Mouse (Mus musculus) natural killer cell, adult 2 months (primary cell): ENCODE results near the gene Foxp1.
A peak's percentile ranks its signal among the peaks of the same experiment; 100 is the strongest.

Source experiments
- DNase-seq, 2 experiments: peaks; one replicate each; pipeline ENCODE4 v3.0.0; 2022; ENCODE audit warnings: low spot score in 2 of 2

Foxp1 gene

DNA sequence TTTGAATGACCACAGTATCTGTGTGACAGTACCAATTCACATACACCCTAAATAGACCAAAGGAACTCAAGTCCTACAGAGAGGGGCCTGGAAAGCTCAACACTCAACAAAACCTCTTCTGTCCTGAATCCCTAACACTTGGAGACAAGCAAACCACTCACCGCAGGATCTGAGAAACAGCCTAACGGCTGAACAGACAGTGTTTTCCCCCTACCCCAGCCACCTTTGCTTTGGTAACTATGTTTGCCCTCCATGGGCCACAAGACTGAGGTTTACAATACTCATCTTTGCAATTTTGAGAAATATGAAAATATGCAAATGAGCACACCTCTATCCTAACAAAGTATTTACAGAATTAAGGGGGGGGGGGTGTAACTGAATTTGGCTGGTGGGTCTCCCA, 525.7 kb downstream of the Foxp1 start:
- no peak for DNase-seq

GRCm38 (mm10) chr6:98996346-98996745, 526.2 kb downstream of the Foxp1 start:
- DNase-seq, result peak in 1 of 2 experiments; percentile 28

DNA sequence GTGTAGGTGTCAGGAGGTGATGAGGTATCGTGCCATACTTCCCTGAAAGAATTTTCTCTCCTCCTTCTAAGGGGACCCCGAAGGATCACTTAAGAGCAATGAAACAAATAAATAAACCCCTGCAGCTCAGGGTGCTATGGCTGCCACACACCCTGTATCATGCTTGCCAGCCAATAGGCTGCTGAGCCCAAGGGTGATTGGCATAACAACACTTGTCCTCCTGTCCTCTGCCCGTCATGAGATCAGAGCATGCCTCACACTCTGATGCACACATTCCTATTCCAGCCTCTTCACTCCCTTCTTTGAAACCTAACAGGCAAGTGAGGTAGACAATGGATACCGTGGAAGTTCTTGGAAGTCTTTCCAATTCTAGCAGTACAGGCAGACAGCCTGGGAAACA, 526.8 kb downstream of the Foxp1 start:
- no peak for DNase-seq

DNA sequence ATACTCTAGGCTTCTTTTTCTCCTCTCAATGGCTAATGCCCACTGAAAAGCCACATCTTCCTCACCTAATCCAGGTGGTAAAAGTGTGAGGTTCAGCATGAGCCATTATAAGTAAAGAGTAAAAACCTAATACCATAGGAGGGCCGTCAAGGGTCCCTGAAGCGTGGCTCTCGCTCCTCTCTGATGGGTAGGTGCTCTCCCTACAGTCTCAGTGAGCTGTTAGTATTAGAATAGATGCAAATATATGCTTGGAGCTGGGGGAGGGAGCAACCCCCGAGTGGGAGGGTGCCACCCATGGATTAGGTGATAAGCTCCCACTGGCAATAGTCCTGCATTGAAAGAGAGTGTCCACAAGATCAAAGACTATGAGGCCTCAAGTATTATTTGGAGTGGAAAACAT, 527.6 kb downstream of the Foxp1 start:
- peak in 1 of 2 experiments; percentile 63 for DNase-seq

DNA sequence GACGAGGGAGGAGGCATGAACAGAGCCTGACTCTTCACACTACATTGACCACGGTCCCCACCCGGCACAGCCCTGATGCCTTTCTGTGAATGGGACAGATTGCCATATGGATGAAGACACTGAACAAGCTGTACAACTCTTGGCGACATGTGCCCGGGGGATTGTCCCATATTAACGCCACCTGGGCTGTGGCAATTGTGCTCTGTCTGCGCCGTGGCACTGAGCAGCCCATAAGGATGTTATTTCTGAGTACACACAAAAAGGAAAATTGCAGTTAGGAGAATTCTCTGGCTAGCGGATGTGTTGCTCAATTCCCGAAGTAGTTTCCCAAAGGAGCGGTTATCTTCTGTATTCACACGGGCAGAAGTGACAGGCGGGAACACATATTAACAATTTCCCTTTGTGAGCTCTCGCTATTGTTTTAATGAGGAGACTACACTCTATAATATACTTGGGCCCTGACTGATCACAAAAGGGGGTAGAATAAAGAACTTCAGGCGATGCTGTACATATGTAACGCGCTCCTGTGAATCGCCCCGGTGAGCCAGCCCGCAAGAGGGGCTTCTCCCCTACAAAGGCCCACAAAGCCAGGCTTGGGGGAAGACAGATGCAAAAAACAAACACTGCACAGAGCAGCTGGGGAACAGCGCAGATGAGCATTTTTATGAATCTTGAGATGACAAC, 528.3 kb downstream of the Foxp1 start:
- DNase-seq, result no peak

GRCm38 (mm10) chr6:98993231-98993630, 529.3 kb downstream of the Foxp1 start:
- peak; percentile 23 to 64 for DNase-seq

DNA sequence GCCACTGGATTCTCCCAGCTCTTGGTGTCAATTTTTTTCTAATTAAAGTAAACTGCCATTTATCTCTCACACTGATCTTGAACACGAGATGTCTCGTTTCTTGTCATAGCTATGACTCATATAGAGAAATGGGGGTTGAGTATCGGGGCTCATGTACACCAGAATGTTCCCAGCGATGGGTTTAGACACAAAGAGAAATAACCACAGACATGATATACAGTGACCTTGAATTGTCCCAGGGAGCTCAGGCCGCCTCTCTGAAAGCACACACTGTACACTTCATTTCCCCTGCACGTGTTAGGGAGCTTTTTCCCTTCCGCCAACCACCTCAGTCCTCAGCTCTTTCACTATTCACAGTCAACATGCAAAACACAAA, 529.8 kb downstream of the Foxp1 start:
- peak; percentile 35 to 53 for DNase-seq

GRCm38 (mm10) chr6:98991900-98992771, 530.4 kb downstream of the Foxp1 start:
- no peak for DNase-seq

- DNase-seq, result no peak
Observed at GRCm38 (mm10) chr6:98987533-98988169, 534.9 kb downstream of the Foxp1 start.

- no peak for DNase-seq
Observed at GRCm38 (mm10) chr6:98985452-98985851, 537.1 kb downstream of the Foxp1 start.

GRCm38 (mm10) chr6:98984626-98985025, 537.9 kb downstream of the Foxp1 start:
- no peak for DNase-seq

- no peak for DNase-seq
Observed at GRCm38 (mm10) chr6:98984026-98984425, 538.5 kb downstream of the Foxp1 start.

DNA sequence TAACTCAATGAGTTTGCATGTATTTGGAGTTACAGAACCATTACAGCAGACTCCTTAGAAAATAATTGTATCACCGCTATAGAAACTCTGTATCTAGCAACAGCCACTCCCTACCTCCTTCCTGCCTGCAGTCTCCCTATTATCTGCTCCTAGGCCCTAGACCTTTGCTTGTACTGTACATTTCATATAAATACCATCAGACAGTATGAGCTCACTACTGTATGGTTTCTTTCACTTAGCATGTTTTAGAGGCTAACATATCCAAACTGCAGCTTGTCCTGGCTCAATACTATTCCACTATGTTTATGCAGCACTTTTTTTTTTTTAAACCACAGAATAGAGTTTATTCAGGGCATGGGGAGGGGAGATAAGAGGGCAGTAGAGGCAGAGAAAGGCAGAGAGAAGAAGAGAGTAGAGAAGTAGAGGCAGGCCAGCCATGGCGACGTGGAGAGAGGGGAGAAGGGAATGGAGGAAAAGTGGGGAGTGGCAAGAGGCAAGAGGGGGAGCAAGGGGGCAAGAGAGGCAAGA, 539.1 kb downstream of the Foxp1 start:
- no peak for DNase-seq

DNA sequence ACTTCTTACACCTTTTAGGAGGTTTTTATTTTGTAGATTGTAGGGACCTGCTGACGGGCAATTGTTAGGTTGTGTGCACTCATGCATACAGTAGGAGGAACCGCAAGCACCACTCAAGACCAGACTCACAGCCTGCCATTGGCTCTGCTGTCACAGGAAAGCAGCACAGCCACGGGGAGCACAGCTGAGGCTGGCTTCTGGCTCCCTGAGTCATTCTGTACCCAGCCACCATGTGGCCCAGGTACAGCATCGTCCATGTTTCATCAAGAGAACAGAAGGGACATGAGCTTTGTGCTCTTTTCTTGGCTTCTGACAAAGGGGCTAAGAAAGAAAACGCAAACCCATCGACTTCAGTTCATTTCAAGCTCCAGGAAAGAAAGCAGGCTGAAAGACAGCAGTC, 541.3 kb downstream of the Foxp1 start:
- DNase-seq, result peak in 1 of 2 experiments; percentile 46

DNA sequence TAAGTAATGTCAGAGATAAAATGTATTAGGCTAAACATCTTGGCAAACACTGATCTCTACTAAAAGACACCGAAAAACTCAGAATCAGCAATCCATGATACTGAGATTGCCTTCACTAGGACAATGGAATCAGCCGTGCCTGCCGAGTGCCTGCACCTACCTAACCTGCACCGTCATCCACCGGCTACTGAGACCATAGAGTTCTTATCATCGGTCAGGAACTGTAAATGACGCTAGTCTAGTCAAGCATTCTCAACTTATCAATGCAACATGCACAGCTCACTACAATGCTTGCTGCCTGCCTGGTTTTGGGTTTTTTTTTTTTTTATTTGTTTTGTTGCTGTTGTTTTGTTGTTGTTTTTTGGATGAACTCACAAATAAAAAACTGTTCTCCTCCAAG, 542.1 kb downstream of the Foxp1 start:
- no peak for DNase-seq

- no peak for DNase-seq
Observed at GRCm38 (mm10) chr6:98980001-98980400, 542.5 kb downstream of the Foxp1 start.

DNA sequence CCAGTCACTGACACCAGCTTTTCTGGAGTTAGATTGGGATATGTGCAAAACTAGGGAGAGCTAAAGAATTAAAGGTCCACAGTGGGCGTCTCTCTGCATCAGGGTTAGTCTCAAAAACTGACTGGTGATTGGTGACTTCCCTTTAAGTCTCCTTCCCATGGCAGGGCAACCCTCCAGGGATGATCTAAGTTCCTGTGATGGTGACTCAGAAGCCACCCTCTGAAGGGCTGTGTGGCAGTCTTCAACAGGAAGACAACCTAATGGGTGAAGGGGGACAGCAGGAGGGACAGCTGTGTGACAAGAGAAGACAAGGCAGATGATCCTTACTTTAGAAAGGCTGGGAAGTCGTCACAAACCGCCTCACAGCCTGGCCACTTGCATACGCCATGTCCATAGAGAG, 544.7 kb downstream of the Foxp1 start:
- no peak for DNase-seq

DNA sequence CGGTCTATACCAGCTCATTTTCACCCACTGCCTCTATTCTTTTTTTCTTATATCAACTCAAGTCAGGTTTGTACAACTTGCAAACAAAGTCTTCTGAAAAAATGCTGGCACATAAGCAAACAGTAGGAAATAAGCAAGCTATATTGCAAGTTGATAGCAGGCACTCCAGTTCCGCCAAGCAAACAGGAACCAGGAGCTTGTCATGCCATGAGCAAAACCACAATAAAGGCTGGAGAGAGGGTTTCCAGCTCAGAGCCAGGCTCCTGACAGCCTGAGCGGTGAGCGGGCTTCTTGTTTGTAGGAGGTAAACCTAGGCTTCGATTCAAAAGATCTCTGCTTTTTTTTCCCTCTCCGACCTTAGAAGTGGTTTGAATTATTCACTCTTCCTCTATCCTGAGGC, 546.6 kb downstream of the Foxp1 start:
- DNase-seq, result no peak

DNA sequence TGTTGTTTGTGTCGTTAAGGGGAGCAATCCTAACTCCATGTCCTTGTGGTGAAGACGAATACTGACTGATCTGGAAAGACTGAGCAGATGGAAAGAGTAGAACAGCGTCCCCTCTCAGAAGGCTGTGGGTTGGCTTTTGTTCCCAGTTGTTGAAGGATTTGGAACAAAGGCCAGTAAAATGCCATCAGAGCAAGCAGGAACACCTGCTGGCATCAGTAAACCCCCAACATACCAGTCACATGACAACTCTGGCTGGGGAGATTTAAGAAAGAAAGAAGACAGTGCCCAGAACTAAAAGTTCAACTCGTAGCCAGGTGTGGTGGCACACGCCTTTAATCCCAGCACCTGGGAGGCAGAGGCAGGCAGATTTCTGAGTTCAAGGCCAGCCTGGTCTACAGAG, 549.1 kb downstream of the Foxp1 start:
- DNase-seq, result no peak

DNA sequence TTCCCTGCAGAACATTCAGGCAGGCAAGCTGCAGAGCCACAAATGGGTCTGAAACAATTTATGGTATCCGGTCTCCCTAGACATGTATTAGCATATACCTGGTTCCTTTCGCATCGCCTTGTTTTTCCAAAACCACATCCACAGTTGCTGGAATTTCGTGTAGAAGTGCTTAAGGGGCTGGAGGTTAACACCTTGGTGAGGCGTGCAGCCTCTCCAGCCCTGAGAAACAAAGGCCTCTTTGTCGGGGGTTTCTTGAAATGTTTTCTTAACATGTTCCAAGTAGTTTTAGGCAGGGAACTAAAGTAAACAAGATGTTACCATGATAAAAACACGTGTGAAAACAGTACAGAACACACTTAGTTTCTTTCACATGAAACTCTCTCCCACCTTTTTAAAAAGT, 550.1 kb downstream of the Foxp1 start:
- DNase-seq, result no peak

DNA sequence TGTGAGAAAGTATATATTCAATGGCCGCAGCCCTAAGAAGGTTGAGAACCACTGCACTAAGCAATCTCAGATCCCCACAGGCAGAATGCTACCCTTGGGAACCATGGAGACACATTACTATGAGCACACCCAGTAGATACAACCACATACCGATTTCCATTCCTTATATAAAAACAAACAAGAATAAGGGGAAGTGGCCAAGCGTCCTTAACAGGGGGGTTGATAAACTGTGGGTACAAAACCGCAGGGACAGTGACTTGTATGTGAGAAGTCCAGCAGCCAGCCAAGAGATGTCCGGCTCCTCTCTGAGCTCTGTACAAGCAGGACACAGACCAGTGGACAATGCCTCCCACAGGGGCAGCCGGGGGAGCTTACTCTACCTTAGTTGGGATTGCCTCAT, 563.2 kb downstream of the Foxp1 start:
- DNase-seq, result peak in 1 of 2 experiments; percentile 21

- DNase-seq, result peak in 1 of 2 experiments; percentile 31
Observed at GRCm38 (mm10) chr6:98956522-98957169, 565.9 kb downstream of the Foxp1 start.
